Mouse (Mus musculus): ENCODE results near the gene Plekhm2. TPM values are rescaled to one million over a fixed set of nuclear protein-coding genes. Genes with fewer than 3 reads are reported as not detected.

Plekhm2 gene
- polyA plus RNA-seq, 1 experiment from 2014 or later = 8.3 TPM

DNA sequence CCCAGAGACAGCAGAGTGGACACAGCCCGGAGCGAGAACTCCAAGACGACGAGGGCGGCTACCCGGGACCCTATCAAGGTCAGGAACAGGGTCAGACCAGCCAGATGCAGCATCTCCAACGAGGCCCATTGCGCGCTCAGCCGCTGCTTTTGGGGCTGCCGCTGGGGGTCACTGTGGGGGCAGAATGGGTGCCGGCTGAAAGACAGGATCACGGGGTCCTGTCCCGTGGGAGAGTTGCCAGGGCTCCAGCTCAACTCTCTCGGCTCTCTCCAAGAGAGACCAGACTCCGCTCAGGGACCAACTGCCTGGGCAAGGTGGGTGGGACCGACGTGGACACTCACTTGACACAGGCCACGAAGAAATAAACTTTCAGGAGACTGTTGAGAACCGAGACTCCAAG, 47.4 kb downstream of the Plekhm2 start:
- Histone ChIP-seq H3K27ac (no peak overlapping the region), H3K4me1 (replicated peaks) (peaks cover 11% of the 10 kb centered on the region), H3K36me3 (no peaks in the 10 kb centered on the region), H3K9ac (replicated peaks) (no peak overlapping the region), H3K9me3 (no peaks in the 10 kb centered on the region), H3K4me2 (replicated peaks) (peak overlapping the region; percentile 46), H3K4me3 (replicated peaks) (peak overlapping the region; percentile 11; the same call in 1 of the 2 replicates), H3K27me3 (0 out of 2 replicates have a peak, but pooled peaks cover 12% of the 10 kb centered on the region)
- ATAC-seq = peak; percentile 30
- 7% methylated on average over 20 of the region's 20 CpGs for WGBS

DNA sequence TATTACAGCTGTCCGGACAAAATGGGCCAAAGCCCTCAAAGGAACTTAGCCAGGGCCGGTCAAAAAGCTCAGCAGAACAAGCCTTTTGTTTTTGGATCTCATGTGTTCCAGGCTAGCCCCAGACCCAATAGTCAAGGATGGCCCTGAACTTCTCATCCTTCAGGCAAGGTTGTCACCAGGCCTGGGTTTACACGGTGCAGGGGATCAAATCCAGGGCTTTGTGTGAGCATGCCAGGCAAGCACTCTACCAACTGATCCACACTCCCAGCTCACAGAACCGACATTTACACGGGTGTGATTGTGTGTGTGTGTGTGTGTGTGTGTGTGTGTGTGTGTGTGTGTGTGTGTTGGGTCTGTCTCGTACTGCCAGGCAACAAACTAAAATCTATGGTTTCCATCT, 47.9 kb downstream of the Plekhm2 start:
- Histone ChIP-seq H3K27ac (no peak overlapping the region), H3K9me3 (no peaks in the 10 kb centered on the region), H3K27me3 (0 out of 2 replicates have a peak, but pooled peaks cover 12% of the 10 kb centered on the region), H3K36me3 (no peaks in the 10 kb centered on the region), H3K4me2 (replicated peaks) (no peak overlapping the region), H3K4me3 (replicated peaks) (no peak overlapping the region), H3K9ac (replicated peaks) (no peak overlapping the region), H3K4me1 (replicated peaks) (peaks cover 11% of the 10 kb centered on the region)
- no peak for ATAC-seq
- 71% methylated on average over 6 of the region's 6 CpGs for WGBS

DNA sequence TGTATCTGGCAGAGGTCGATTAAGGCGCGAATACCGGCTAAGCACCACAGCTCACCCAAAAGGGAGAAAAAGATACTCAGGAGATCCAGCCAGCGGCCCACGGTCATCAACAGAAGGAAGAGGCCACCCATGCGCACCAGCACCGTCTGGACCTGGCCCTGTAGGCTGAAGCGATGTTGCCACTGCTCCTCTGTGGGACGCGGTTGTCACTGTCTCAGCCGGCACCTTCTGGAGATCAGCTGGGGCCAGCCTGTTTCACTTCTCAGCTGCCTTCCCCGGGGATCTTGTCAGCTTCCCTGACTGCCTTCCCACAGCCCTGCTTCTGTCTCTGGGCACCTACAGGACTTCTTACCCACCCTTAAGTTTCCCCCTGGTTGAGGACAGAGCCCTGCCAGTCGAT, 49.8 kb downstream of the Plekhm2 start:
- Histone ChIP-seq H3K4me3 (replicated peaks) (no peak overlapping the region), H3K36me3 (no peaks in the 10 kb centered on the region), H3K4me2 (replicated peaks) (no peak overlapping the region), H3K4me1 (replicated peaks) (peaks cover 11% of the 10 kb centered on the region), H3K27ac (no peak overlapping the region), H3K27me3 (0 out of 2 replicates have a peak, but pooled peaks cover 12% of the 10 kb centered on the region), H3K9ac (replicated peaks) (no peak overlapping the region; the same call in 1 of the 2 replicates), H3K9me3 (no peaks in the 10 kb centered on the region)
- ATAC-seq = no peak
- 79% methylated on average over 13 of the region's 14 CpGs for WGBS

DNA sequence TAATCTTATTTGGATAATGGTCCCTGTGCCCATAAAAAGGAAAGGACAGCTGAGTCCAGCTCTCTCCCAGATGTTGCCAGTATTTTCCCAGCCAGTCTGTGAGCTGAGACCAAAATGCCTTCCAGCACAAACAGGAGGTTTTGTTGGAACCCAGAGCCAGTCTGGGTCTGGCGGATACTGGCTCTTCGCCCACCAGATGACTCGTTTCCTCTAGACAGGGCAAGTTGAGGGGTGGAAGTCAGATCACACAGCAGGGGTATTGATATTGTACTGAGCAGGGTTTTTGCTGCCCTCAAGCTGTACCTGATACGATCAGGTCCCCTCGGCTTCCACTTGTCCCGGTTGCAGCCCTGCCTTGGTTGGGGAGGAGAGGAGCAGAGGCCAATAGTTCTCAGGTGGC, 55.2 kb downstream of the Plekhm2 start:
- Histone ChIP-seq H3K36me3 (no peaks in the 10 kb centered on the region), H3K4me1 (replicated peaks) (no peaks in the 10 kb centered on the region), H3K4me3 (replicated peaks) (no peak overlapping the region), H3K9me3 (no peaks in the 10 kb centered on the region), H3K9ac (replicated peaks) (no peak overlapping the region), H3K4me2 (replicated peaks) (no peak overlapping the region), H3K27ac (no peak overlapping the region), H3K27me3 (no peaks in the 10 kb centered on the region)
- ATAC-seq = no peak
- WGBS = 87% methylated on average over 6 of the region's 6 CpGs

DNA sequence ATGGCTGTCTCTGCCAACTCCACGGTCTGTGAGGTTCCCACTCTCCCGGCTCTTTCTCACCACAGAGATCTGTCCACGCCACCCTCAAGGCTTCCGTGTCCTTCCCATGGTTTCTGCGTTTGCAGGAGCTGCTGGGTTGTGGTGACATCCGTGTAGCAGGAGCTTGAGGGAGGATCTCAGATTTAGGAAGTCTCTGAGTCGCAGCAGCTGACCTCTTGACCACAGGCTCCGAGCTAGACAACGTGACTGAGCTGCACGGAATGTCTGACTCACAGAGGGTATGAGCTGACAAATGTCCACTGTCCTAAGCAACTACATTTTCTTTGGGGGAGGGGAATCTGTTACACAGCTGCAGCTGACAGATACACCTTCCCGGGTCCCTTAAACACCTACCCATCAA, 58.8 kb downstream of the Plekhm2 start, which contains the start of gene Fblim1:
Gene Fblim1 (minus strand): TSS at position 236 of the 400 bp plus-strand sequence.
- no peaks in the 10 kb centered on the region for H3K9me3 ChIP-seq
- ATAC-seq = no peak
- H3K9ac ChIP-seq (replicated peaks) = no peak within 1 kb of the TSS
- no peak within 1 kb of the TSS for H3K4me3 ChIP-seq (replicated peaks)
- WGBS = 84% methylated on average over 11 of the region's 11 CpGs
- H3K27ac ChIP-seq = no peak within 1 kb of the TSS
- no peaks in the 10 kb centered on the region for H3K36me3 ChIP-seq
- H3K4me2 ChIP-seq (replicated peaks) = no peak within 1 kb of the TSS
- 0 out of 2 replicates have a peak, but pooled peaks cover 5% of the 10 kb centered on the region for H3K27me3 ChIP-seq
- no peaks in the 10 kb centered on the region for H3K4me1 ChIP-seq (replicated peaks)

DNA sequence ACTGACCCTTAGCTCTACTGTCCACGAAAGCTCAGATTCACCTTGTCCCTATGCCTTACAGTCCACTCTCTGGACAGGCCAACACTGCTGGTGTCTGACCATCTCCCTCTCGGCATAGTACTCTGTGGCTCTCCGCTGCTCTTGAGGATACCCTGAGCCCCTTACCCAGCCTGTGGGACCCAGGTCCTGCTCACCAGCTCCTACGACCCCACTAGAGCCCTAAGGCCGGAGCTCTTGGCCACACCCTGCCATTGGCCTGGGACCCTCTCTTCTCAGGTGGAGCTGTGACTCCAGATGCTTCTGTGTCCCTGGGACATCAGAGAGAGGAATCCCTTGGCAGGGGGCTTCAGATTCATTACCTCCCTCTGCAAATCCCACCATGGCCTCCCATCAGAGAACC, 59.3 kb downstream of the Plekhm2 start:
- ATAC-seq = no peak
- 93% methylated on average over 5 of the region's 5 CpGs for WGBS
- Histone ChIP-seq H3K4me2 (replicated peaks) (no peak overlapping the region), H3K27me3 (peaks cover 5% of the 10 kb centered on the region; the same call in 1 of the 2 replicates), H3K36me3 (no peaks in the 10 kb centered on the region), H3K4me3 (replicated peaks) (no peak overlapping the region), H3K9ac (replicated peaks) (no peak overlapping the region), H3K27ac (no peak overlapping the region), H3K4me1 (replicated peaks) (no peaks in the 10 kb centered on the region), H3K9me3 (no peaks in the 10 kb centered on the region)

DNA sequence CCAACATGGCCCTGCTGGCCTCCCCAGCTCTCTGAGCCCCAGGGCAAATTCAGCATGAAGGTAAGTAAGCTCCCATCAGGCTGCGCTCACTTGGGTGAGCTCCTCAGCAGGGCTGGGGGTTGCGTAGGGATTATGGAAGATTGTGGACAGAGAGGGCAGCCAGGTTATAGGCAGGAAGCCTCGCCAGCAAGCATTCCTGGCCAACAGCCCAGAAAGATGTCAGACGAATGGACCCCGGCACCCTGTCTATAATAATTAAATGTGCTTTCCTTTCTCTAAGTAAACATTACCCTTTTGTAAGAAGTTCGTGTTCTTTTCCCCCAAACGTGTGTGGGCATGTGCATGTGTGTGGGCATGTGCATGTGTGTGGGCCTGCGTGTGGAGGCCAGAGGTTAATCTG, 60.2 kb downstream of the Plekhm2 start:
- H3K9me3 ChIP-seq = no peaks in the 10 kb centered on the region
- H3K27me3 ChIP-seq = peaks cover 10% of the 10 kb centered on the region
- no peak overlapping the region for H3K9ac ChIP-seq (replicated peaks)
- H3K27ac ChIP-seq = no peak overlapping the region
- peaks cover 6% of the 10 kb centered on the region for H3K4me1 ChIP-seq (replicated peaks)
- 74% methylated on average over 8 of the region's 8 CpGs for WGBS
- no peaks in the 10 kb centered on the region for H3K36me3 ChIP-seq
- H3K4me2 ChIP-seq (replicated peaks) = no peak overlapping the region
- no peak overlapping the region for H3K4me3 ChIP-seq (replicated peaks)
- no peak for ATAC-seq

DNA sequence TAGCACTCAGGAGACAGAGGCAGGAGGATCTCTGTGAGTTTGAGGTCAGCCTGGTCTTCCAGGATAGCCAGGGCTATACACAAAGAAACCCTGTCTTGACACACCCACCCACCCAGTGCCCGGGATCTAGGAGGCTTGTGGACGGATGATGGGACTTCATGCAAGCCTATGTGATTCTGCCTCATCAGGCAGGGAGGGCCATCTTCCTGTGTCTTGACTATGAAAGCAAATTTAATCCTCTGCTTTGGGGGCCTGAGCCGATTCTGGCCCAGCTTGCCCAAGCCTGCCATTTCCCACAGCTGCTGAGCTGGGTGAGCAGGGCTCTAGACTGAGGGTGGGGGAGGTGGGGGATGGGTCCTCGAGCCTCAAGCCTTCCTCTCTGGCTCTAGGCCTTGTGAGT, 60.8 kb downstream of the Plekhm2 start:
- Histone ChIP-seq H3K27me3 (peaks cover 16% of the 10 kb centered on the region), H3K4me3 (replicated peaks) (no peak overlapping the region), H3K9me3 (no peaks in the 10 kb centered on the region), H3K4me2 (replicated peaks) (no peak overlapping the region), H3K27ac (no peak overlapping the region), H3K9ac (replicated peaks) (no peak overlapping the region), H3K36me3 (no peaks in the 10 kb centered on the region), H3K4me1 (replicated peaks) (peaks cover 12% of the 10 kb centered on the region)
- 67% methylated on average over 4 of the region's 4 CpGs for WGBS
- no peak for ATAC-seq

DNA sequence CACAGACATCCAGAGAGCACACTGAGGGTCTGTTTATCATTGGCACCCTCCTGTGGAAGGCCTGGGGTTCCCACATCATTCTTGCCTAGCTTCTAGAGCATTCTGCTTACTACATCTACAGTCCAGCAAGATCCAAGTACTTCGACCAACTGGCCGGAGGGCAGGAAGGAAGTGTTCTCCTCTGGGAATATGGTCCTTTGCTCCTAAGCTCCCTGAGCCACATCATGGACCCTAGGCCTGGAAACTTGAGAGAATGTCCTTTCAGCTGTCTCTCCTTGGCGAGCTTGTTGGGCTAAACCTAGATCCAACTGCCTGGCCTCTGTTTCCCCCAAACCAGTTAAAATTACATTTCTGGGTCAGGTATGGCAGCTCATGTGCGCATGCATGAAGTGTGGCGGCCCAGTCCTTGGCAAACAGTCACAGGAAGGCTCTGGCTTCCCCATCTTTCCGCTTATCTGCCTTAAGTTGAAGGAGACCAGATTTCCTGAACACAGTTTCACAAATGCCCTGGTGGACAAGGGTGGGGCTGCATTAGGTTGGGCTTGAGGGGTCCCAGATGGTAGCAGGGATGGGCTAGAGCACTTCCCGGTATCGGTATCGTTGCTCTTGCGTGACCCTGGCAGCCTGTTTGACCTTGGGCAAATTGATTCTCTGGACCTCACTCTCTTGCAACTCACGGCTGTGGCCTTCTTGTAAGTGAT, 62.0 kb downstream of the Plekhm2 start:
- Histone ChIP-seq H3K4me2 (replicated peaks) (no peak overlapping the region), H3K4me1 (replicated peaks) (peaks cover 22% of the 10 kb centered on the region), H3K27me3 (peaks cover 26% of the 10 kb centered on the region), H3K4me3 (replicated peaks) (no peak overlapping the region), H3K9ac (replicated peaks) (no peak overlapping the region), H3K36me3 (no peaks in the 10 kb centered on the region), H3K27ac (no peak overlapping the region), H3K9me3 (no peaks in the 10 kb centered on the region)
- WGBS = 88% methylated on average over 11 of the region's 11 CpGs
- ATAC-seq = no peak

DNA sequence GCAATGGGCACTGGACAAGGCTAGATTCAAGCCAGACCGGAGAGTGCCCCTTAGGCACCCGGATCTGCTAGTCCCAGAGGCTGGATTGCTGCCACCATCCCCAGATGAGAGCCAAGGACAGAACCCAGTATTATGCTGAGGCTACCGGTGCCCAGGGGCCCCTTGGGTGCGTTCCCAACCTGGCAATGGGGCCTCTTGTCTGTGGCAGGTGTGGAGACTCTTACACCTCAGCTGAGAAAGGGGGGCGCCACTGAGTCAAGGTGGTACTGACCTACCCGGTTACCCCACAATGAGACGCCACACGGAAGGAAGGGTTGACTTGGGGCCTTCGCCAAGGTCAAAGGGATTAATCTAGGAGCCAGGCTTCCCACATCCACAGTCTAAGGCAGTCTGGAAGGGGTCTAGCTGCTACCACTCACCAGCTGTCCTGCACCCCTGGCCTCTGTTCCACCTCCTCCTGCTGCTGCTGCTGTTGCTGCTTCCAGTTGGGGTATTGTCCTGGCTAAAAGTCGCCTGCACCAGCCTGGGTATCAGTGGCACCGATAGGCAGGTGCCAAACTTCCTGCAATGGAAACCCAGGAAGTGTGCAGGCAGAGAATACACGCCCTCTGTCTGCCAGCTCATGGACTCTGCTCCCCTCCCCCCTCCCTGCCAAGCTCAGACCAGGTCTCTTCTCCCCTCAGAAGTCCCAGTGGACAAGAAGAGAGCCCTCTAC, 63.4 kb downstream of the Plekhm2 start:
- 73% methylated on average over 12 of the region's 12 CpGs for WGBS
- H3K9ac ChIP-seq (replicated peaks) = no peak overlapping the region
- no peak for ATAC-seq
- no peak overlapping the region for H3K4me2 ChIP-seq (replicated peaks)
- H3K36me3 ChIP-seq = no peaks in the 10 kb centered on the region
- peaks cover 28% of the 10 kb centered on the region for H3K27me3 ChIP-seq
- H3K9me3 ChIP-seq = no peaks in the 10 kb centered on the region
- H3K4me1 ChIP-seq (replicated peaks) = peaks cover 22% of the 10 kb centered on the region
- no peak overlapping the region for H3K27ac ChIP-seq
- no peak overlapping the region for H3K4me3 ChIP-seq (replicated peaks)

DNA sequence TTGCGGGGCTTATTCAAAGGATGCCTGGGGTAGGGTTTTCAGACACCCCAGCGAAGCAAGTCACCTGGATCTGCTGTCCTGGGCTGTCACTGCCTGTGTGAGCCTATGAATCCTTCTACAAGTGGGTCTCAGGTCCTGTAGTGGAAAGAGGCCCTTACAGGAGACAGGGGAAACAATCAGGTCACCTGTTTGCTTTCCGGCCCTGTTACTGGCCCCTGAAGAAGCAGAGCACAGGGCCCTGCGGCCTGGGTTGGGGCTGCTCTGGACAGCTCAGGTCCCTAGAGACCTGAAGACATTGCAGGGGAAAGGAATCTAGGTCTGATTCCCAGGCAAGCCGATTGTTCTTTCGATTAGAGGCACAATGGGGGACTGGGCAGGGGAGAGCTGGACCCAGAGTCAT, 64.3 kb downstream of the Plekhm2 start:
- Histone ChIP-seq H3K27me3 (peaks cover 28% of the 10 kb centered on the region), H3K36me3 (no peaks in the 10 kb centered on the region), H3K27ac (no peak overlapping the region), H3K9me3 (no peaks in the 10 kb centered on the region), H3K9ac (replicated peaks) (no peak overlapping the region), H3K4me1 (replicated peaks) (peaks cover 22% of the 10 kb centered on the region), H3K4me2 (replicated peaks) (no peak overlapping the region), H3K4me3 (replicated peaks) (no peak overlapping the region)
- 0 out of 2 replicates have a peak, but pooled peaks have one; percentile 22 for ATAC-seq
- 23% methylated on average over 6 of the region's 6 CpGs for WGBS

Data from midbrain, embryonic 13.5 days (tissue).